In genomic region chr9:63959933-63960828, GRCm38 (mm10) we compare ENCODE assay signal across 8 mouse cellular contexts.
DNase-seq lines count a peak whose midpoint lies in the region; ATAC-seq and TF ChIP-seq lines count a peak whose summit lies in the region.
"Had no signal": no experiment of that assay in that cellular context is flagged by ENCODE, and none has a peak within 500 bp of the region (broad histone marks: within the 10 kb centered on the region; RNA-seq: fewer than 3 reads in every experiment).

No protein-coding gene starts in this region.

- H3K36me3 ChIP-seq in forebrain, embryonic 14.5 days (ENCODE audit: control insufficient read depth, insufficient read depth, low read length): no peaks in the 10 kb centered on the region
- no peaks in the 10 kb centered on the region for H3K36me3 ChIP-seq in lung, postnatal 0 days (ENCODE audit: insufficient read depth, low read length)

- H3K9ac ChIP-seq in forebrain, embryonic 14.5 days (ENCODE audit: low read length): peak overlapping the region; percentile 41
- 0 out of 2 replicates have a peak overlapping the region, but pooled peaks have one; percentile 1 for H3K9ac ChIP-seq in lung, postnatal 0 days (replicated peaks; ENCODE audit: low read depth)

- no peak for TF ChIP-seq EP300 in lung, postnatal 0 days (IDR thresholded peaks at IDR 0.05)

- peak; percentile 87 for DNase-seq in embryo, embryonic 10 days (ENCODE audit: low spot score)
- DNase-seq in forebrain, embryonic 14.5 days (ENCODE audit: low spot score): no peak
- DNase-seq in kidney, adult 11 months: peak; percentile 87
- no peak for DNase-seq in lung, postnatal 0 days (ENCODE audit: low spot score)
- no peak for DNase-seq in spleen, adult 18-20 months
- no peak for DNase-seq in thymus, postnatal 36 days

- peaks cover 30% of the 10 kb centered on the region for H3K4me1 ChIP-seq in forebrain, embryonic 14.5 days (ENCODE audit: control insufficient read depth, insufficient read depth, low read length)
- H3K4me1 ChIP-seq in lung, postnatal 0 days (ENCODE audit: insufficient read depth, low read depth, low read length): peaks cover 26% of the 10 kb centered on the region

- H3K27me3 ChIP-seq in forebrain, embryonic 14.5 days (replicated peaks; ENCODE audit: control insufficient read depth, insufficient read depth, low read length): no peaks in the 10 kb centered on the region
- no peaks in the 10 kb centered on the region for H3K27me3 ChIP-seq in lung, postnatal 0 days (replicated peaks; ENCODE audit: insufficient read depth, low read length)

- peak overlapping the region; percentile 63 for H3K27ac ChIP-seq in forebrain, embryonic 14.5 days (ENCODE audit: low read depth, low read length)
- H3K27ac ChIP-seq in lung, postnatal 0 days (ENCODE audit: low read length): peak overlapping the region; percentile 66

- no peak for TF ChIP-seq CTCF in lung, postnatal 0 days (IDR thresholded peaks at IDR 0.05)

- ATAC-seq in forebrain, embryonic 14.5 days: peak; percentile 25; the same call in 1 of the 2 replicates
- peak; percentile 35 for ATAC-seq in lung, postnatal 0 days
- no peak for ATAC-seq in erythroid progenitor cell, adult 5-6 weeks (replicated peaks; ENCODE audit: low FRiP score, poor library complexity, severe bottlenecking)

- H3K9me3 ChIP-seq in forebrain, embryonic 14.5 days (replicated peaks; ENCODE audit: control insufficient read depth, low read length): no peaks in the 10 kb centered on the region
- no peaks in the 10 kb centered on the region for H3K9me3 ChIP-seq in lung, postnatal 0 days (ENCODE audit: low read length)

- H3K4me2 ChIP-seq in forebrain, embryonic 14.5 days (ENCODE audit: low read length): peak overlapping the region; percentile 20; the same call in 1 of the 2 replicates
- peak overlapping the region; percentile 28 for H3K4me2 ChIP-seq in lung, postnatal 0 days (replicated peaks; ENCODE audit: low read depth, low read length)

- WGBS in forebrain, embryonic 14.5 days: 4% methylated on average over 21 of the region's 21 CpGs
- WGBS in lung, postnatal 0 days: 5% methylated on average over 21 of the region's 21 CpGs

- no peak overlapping the region for H3K4me3 ChIP-seq in forebrain, embryonic 14.5 days (ENCODE audit: low read depth, low read length)
- H3K4me3 ChIP-seq in lung, postnatal 0 days (ENCODE audit: low read depth, low read length): no peak overlapping the region
- H3K4me3 ChIP-seq: myocyte had no signal

Comparison
In these comparisons a context has a peak if more than half of its experiments do, and no peak if none do; other contexts are left out.
1. DNase-seq: peak in embryo, embryonic 10 days (single experiment) and kidney, adult 11 months (single experiment); none in forebrain, embryonic 14.5 days (single experiment), lung, postnatal 0 days (single experiment), spleen, adult 18-20 months (0 of 2) and thymus, postnatal 36 days (0 of 2).